Mouse (Mus musculus) cerebellum, adult 2 months (tissue): ENCODE measurements at regions not wholly inside any gene's neighbourhood (a gene's known extent, or its start where the extent isn't known, plus 50 kb on each side); places are given as distances from the start of the nearest gene placed in this dataset.

Experiments used
- CTCF ChIP-seq: fragments of 200-500 bp; IDR thresholded peaks from 2 replicates; pipeline ENCODE4 v1.5.1; 2011; ENCODE audit warnings: low read depth, mild to moderate bottlenecking, control low read depth, low read length, moderate library complexity, borderline replicate concordance; ENCODE audit not compliant: insufficient read depth
- POLR2A ChIP-seq: fragments of 200-500 bp; IDR thresholded peaks from 2 replicates; pipeline ENCODE4 v1.6.1; 2011; ENCODE audit warnings: low read length, control low read depth, borderline replicate concordance; ENCODE audit not compliant: insufficient read depth

- TF ChIP-seq CTCF (no peak), POLR2A (no peak)
Observed at GRCm38 (mm10) chr1:132799258-132799657, 57.7 kb upstream of the Nfasc start.
